In the genomic region with DNA sequence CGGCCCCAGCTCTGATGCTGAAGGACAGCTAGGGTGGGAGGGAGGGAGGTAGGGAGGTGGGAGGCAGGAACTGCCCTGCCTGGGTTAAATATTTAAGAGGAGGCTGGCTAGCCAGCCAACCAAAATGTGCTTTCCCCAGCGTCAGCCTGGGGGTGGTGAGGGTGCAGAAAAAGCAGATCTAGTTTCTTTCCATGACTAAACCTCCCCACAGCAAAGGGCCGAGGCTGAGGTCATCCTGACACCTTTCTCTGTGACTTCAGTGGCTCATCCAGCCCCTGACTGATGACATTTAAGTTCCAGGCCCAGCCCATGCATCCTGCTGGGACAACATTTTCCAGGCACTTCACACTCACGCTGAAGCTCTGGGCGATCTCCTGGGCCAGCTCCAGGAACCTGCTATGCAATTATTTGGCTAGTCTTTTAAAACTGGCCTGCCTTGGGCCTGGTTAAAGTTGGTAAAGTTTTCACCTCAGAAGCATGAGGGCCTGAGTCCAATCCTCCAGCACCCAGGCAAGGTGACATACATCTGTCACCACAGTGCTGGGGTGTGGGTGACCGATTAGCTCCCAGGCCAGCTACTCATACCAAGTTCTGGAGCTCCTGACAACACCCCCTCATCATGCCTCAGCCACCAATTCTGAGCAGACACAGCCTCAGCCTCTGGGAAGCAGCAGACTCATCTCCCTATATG, we compare ENCODE assay signal across 8 mouse cellular contexts.
DNase-seq lines count a peak whose midpoint lies in the region; ATAC-seq and TF ChIP-seq lines count a peak whose summit lies in the region.

No protein-coding gene starts in this region.

- H3K4me1 ChIP-seq in embryonic facial prominence, embryonic 12.5 days, result peaks cover 52% of the 10 kb centered on the region
- no peaks in the 10 kb centered on the region; the same call in 1 of the 2 replicates for H3K4me1 ChIP-seq in forebrain, embryonic 11.5 days (replicated peaks; ENCODE audit: control insufficient read depth, insufficient read depth, low read length)

- H3K9me3 ChIP-seq in embryonic facial prominence, embryonic 12.5 days, result no peaks in the 10 kb centered on the region
- H3K9me3 ChIP-seq in forebrain, embryonic 11.5 days (ENCODE audit: control insufficient read depth, low read length), result no peaks in the 10 kb centered on the region; the same call in 1 of the 2 replicates

- peak; percentile 62; the same call in 1 of the 2 replicates for ATAC-seq in embryonic facial prominence, embryonic 12.5 days (ENCODE audit: insufficient number of reproducible peaks, insufficient read depth, low FRiP score, low TSS enrichment)
- ATAC-seq in forebrain, embryonic 11.5 days (replicated peaks; ENCODE audit: low FRiP score), result no peak

- H3K36me3 ChIP-seq in embryonic facial prominence, embryonic 12.5 days, result no peaks in the 10 kb centered on the region
- H3K36me3 ChIP-seq in forebrain, embryonic 11.5 days (ENCODE audit: control insufficient read depth, insufficient read depth, low read length), result no peaks in the 10 kb centered on the region

- H3K4me2 ChIP-seq in embryonic facial prominence, embryonic 12.5 days (replicated peaks), result 0 out of 2 replicates have a peak overlapping the region, but pooled peaks have one; percentile 3
- no peak overlapping the region for H3K4me2 ChIP-seq in forebrain, embryonic 11.5 days (ENCODE audit: low read depth, low read length, severe bottlenecking)

- H3K9ac ChIP-seq in embryonic facial prominence, embryonic 12.5 days, result no peak overlapping the region
- no peak overlapping the region for H3K9ac ChIP-seq in forebrain, embryonic 11.5 days (ENCODE audit: low read length)

- intact Hi-C loops in left cerebral cortex, adult 2 months (cut with DNase I), result no loop called here

- peak; percentile 43 for DNase-seq in ovary, postnatal 36 days (ENCODE audit: low spot score)
- DNase-seq in ovary, postnatal 14 days (ENCODE audit: low spot score), result no peak
- peak; percentile 62 for DNase-seq in kidney, adult 11 months
- DNase-seq in lung, postnatal 14 days, result peak; percentile 25
- no peak for DNase-seq in layer of hippocampus, adult 9-11 months
- DNase-seq in forebrain, embryonic 11.5 days (ENCODE audit: low spot score), result no peak
- no peak for DNase-seq in left cerebral cortex, adult 2 months (ENCODE audit: extremely low spot score in 1 of 2, low spot score in 2 of 2)

- 22% methylated on average over 6 of the region's 6 CpGs for WGBS in embryonic facial prominence, embryonic 12.5 days
- WGBS in forebrain, embryonic 11.5 days, result 40% methylated on average over 6 of the region's 6 CpGs

- no peak for TF ChIP-seq CTCF in left cerebral cortex, adult 2 months (IDR thresholded peaks at IDR 0.05)

- no peak overlapping the region for H3K4me3 ChIP-seq in embryonic facial prominence, embryonic 12.5 days
- H3K4me3 ChIP-seq in forebrain, embryonic 11.5 days (ENCODE audit: low read depth, low read length), result no peak overlapping the region
- no peak overlapping the region for H3K4me3 ChIP-seq in left cerebral cortex, adult 2 months

- no peaks in the 10 kb centered on the region for H3K27me3 ChIP-seq in embryonic facial prominence, embryonic 12.5 days
- H3K27me3 ChIP-seq in forebrain, embryonic 11.5 days (ENCODE audit: control insufficient read depth, insufficient read depth, low read length), result no peaks in the 10 kb centered on the region

- H3K27ac ChIP-seq in embryonic facial prominence, embryonic 12.5 days, result peak overlapping the region; percentile 90
- H3K27ac ChIP-seq in forebrain, embryonic 11.5 days (ENCODE audit: low read depth, low read length), result no peak overlapping the region
- H3K27ac ChIP-seq in left cerebral cortex, adult 2 months, result no peak overlapping the region

Comparison
In these comparisons a context has a peak if more than half of its experiments do, and no peak if none do; other contexts are left out.
1. DNase-seq: peak in ovary, postnatal 36 days (single experiment), kidney, adult 11 months (single experiment) and lung, postnatal 14 days (single experiment); none in ovary, postnatal 14 days (single experiment), layer of hippocampus, adult 9-11 months (single experiment), forebrain, embryonic 11.5 days (single experiment) and left cerebral cortex, adult 2 months (0 of 2).